ENCODE assay signal across 9 mouse cellular contexts in the genomic region with DNA sequence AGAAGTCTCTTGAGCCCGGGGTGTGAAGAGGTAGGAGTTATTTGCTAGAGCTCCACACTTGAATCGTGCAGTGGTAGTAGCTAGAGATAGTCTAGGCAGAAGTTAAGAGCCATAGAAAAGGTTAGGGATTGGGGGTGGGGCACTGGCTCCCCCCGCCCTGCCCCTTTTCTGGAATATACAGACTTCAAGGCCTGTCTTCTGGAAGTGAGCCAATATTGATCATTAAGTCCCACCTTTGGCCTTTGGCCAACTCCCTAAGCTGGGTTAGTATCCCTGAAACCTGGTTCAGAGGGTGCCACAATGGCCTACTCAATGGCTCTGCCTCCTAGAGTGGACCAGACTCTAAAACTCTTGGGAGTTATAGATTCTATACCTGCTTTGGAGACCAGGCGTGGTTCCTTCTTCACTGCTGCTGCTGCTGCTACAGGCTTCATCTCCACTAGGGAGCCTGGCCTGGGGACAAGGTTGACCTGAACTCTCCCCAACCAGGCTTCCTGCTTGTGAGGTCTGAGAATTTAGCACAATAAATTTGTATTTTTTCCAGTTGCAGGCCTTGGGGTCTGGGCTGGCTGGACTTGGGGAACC. TPM values are rescaled to one million over a fixed set of nuclear protein-coding genes. Genes with fewer than 3 reads are reported as not detected.
DNase-seq lines count a peak whose midpoint lies in the region; ATAC-seq and TF ChIP-seq lines count a peak whose summit lies in the region.
"Had no signal": no experiment of that assay in that cellular context is flagged by ENCODE, and none has a peak within 500 bp of the region (broad histone marks: within the 10 kb centered on the region; RNA-seq: fewer than 3 reads in every experiment).

No protein-coding gene starts in this region.

- no peak overlapping the region for H3K27ac ChIP-seq in hindbrain, embryonic 10.5 days
- H3K27ac ChIP-seq in hindbrain, postnatal 0 days = no peak overlapping the region
- peak overlapping the region; percentile 95 for H3K27ac ChIP-seq in brown adipose tissue, adult 24 weeks (replicated peaks; ENCODE audit: low read depth, low read length)
- no peak overlapping the region for H3K27ac ChIP-seq in forebrain, embryonic 16.5 days (ENCODE audit: low read length)
- H3K27ac ChIP-seq in limb, embryonic 12.5 days = no peak overlapping the region

- H3K4me3 ChIP-seq in hindbrain, embryonic 10.5 days = peak overlapping the region; percentile 41; the same call in 1 of the 2 replicates
- no peak overlapping the region for H3K4me3 ChIP-seq in hindbrain, postnatal 0 days (ENCODE audit: low read length)
- H3K4me3 ChIP-seq in brown adipose tissue, adult 24 weeks (ENCODE audit: insufficient read depth, low read depth, low read length) = peak overlapping the region; percentile 64
- H3K4me3 ChIP-seq in forebrain, embryonic 16.5 days (replicated peaks; ENCODE audit: low read length) = no peak overlapping the region
- H3K4me3 ChIP-seq in limb, embryonic 12.5 days (replicated peaks) = 0 out of 2 replicates have a peak overlapping the region, but pooled peaks have one; percentile 27

- H3K36me3 ChIP-seq in hindbrain, embryonic 10.5 days = no peaks in the 10 kb centered on the region
- H3K36me3 ChIP-seq in hindbrain, postnatal 0 days (ENCODE audit: insufficient read depth, low read length) = no peaks in the 10 kb centered on the region
- no peaks in the 10 kb centered on the region for H3K36me3 ChIP-seq in forebrain, embryonic 16.5 days (ENCODE audit: control insufficient read depth, insufficient read depth)
- no peaks in the 10 kb centered on the region for H3K36me3 ChIP-seq in limb, embryonic 12.5 days

- peaks cover 54% of the 10 kb centered on the region for H3K4me1 ChIP-seq in hindbrain, embryonic 10.5 days (replicated peaks)
- peaks cover 12% of the 10 kb centered on the region for H3K4me1 ChIP-seq in hindbrain, postnatal 0 days (ENCODE audit: insufficient read depth, low read length)
- H3K4me1 ChIP-seq in brown adipose tissue, adult 24 weeks (ENCODE audit: control insufficient read depth, insufficient read depth, insufficient read length, low read length) = peaks cover 3% of the 10 kb centered on the region; the same call in 1 of the 2 replicates
- H3K4me1 ChIP-seq in forebrain, embryonic 16.5 days (replicated peaks; ENCODE audit: control insufficient read depth, insufficient read depth, low read length) = peaks cover 36% of the 10 kb centered on the region
- peaks cover 39% of the 10 kb centered on the region for H3K4me1 ChIP-seq in limb, embryonic 12.5 days (replicated peaks)

- 85% methylated on average over 4 of the region's 4 CpGs for WGBS in hindbrain, embryonic 10.5 days
- WGBS in hindbrain, postnatal 0 days = 87% methylated on average over 4 of the region's 4 CpGs
- WGBS in forebrain, embryonic 16.5 days = 79% methylated on average over 4 of the region's 4 CpGs
- 89% methylated on average over 4 of the region's 4 CpGs for WGBS in limb, embryonic 12.5 days

- H3K4me2 ChIP-seq in hindbrain, postnatal 0 days (ENCODE audit: low read depth, low read length) = no peak overlapping the region
- H3K4me2 ChIP-seq in forebrain, embryonic 16.5 days (ENCODE audit: low read length) = peak overlapping the region; percentile 59; the same call in 1 of the 2 replicates
- peak overlapping the region; percentile 49 for H3K4me2 ChIP-seq in limb, embryonic 12.5 days

- peaks cover 88% of the 10 kb centered on the region for H3K27me3 ChIP-seq in hindbrain, embryonic 10.5 days (ENCODE audit: insufficient read depth, poor library complexity, severe bottlenecking)
- H3K27me3 ChIP-seq in hindbrain, postnatal 0 days (ENCODE audit: insufficient read depth, low read length) = 0 out of 2 replicates have a peak, but pooled peaks cover 6% of the 10 kb centered on the region
- peaks cover 28% of the 10 kb centered on the region for H3K27me3 ChIP-seq in forebrain, embryonic 16.5 days (replicated peaks; ENCODE audit: control insufficient read depth, insufficient read depth, low read length)
- H3K27me3 ChIP-seq in limb, embryonic 12.5 days = peaks cover 71% of the 10 kb centered on the region

- no peak for TF ChIP-seq CTCF in hindbrain, postnatal 0 days (IDR thresholded peaks at IDR 0.05; ENCODE audit: low read depth)

- no peak for ATAC-seq in hindbrain, postnatal 0 days
- no peak for ATAC-seq in forebrain, embryonic 16.5 days
- ATAC-seq in limb, embryonic 12.5 days (ENCODE audit: insufficient number of reproducible peaks, insufficient read depth, low FRiP score, low TSS enrichment, low read depth) = no peak

- no peak for DNase-seq in hindbrain, embryonic 10.5 days (ENCODE audit: low spot score)
- DNase-seq in hindbrain, postnatal 0 days (ENCODE audit: low spot score) = no peak
- no peak for DNase-seq in ovary, adult 18-20 months (ENCODE audit: low spot score)
- no peak for DNase-seq in Muller cell, postnatal 12 days (ENCODE audit: inconsistent ontology term)
- DNase-seq in urinary bladder, postnatal 14 days (ENCODE audit: low spot score) = no peak

- H3K9ac ChIP-seq in hindbrain, postnatal 0 days (replicated peaks; ENCODE audit: low read length) = no peak overlapping the region
- H3K9ac ChIP-seq in forebrain, embryonic 16.5 days (replicated peaks; ENCODE audit: low read depth, low read length) = no peak overlapping the region
- no peak overlapping the region for H3K9ac ChIP-seq in limb, embryonic 12.5 days (replicated peaks)

- H3K9me3 ChIP-seq in hindbrain, embryonic 10.5 days = no peaks in the 10 kb centered on the region
- no peaks in the 10 kb centered on the region for H3K9me3 ChIP-seq in hindbrain, postnatal 0 days (ENCODE audit: low read length)
- H3K9me3 ChIP-seq in forebrain, embryonic 16.5 days (ENCODE audit: control insufficient read depth, low read length) = no peaks in the 10 kb centered on the region
- no peaks in the 10 kb centered on the region for H3K9me3 ChIP-seq in limb, embryonic 12.5 days

RNA-seq across cellular contexts. Expression of a gene that starts 1.8 kb away (rescaled TPM):
- 5.5 and 5.6 TPM in 2 replicates for polyA plus RNA-seq in hindbrain, embryonic 10.5 days (2016; fragmentation: Nextera tagmentation; extraction: Ambion mirVana)
- total RNA-seq in hindbrain, postnatal 0 days (2014; rRNA removed) = 4.9 and 5.0 TPM in 2 replicates
- polyA plus RNA-seq in hindbrain, postnatal 0 days (2015; fragmentation: Nextera tagmentation; extraction: Ambion mirVana) = 2.4 and 2.7 TPM in 2 replicates
- 7.0 and 13.4 TPM in 2 replicates for polyA plus RNA-seq in brown adipose tissue, adult 24 weeks (2012; ENCODE audit: insufficient read depth, insufficient read length, missing spikeins)
- polyA plus RNA-seq in forebrain, embryonic 16.5 days (2015; fragmentation: Nextera tagmentation; extraction: Ambion mirVana) = 6.9 and 8.1 TPM in 2 replicates
- polyA plus RNA-seq in limb, embryonic 12.5 days (2016; fragmentation: Nextera tagmentation; extraction: Ambion mirVana) = 7.1 and 8.2 TPM in 2 replicates
- total RNA-seq: MEL had no signal

RNA-seq across cellular contexts. Expression of a gene that starts 6.9 kb away (rescaled TPM):
- 15.7 and 18.0 TPM in 2 replicates for polyA plus RNA-seq in hindbrain, embryonic 10.5 days (2016; fragmentation: Nextera tagmentation; extraction: Ambion mirVana)
- total RNA-seq in hindbrain, postnatal 0 days (2014; rRNA removed) = 15.3 and 17.2 TPM in 2 replicates
- polyA plus RNA-seq in hindbrain, postnatal 0 days (2015; fragmentation: Nextera tagmentation; extraction: Ambion mirVana) = 9.4 and 10.8 TPM in 2 replicates
- polyA plus RNA-seq in brown adipose tissue, adult 24 weeks (2012; ENCODE audit: insufficient read depth, insufficient read length, missing spikeins) = 0.67 and 2.2 TPM in 2 replicates
- 13.2 and 14.8 TPM in 2 replicates for polyA plus RNA-seq in forebrain, embryonic 16.5 days (2015; fragmentation: Nextera tagmentation; extraction: Ambion mirVana)
- polyA plus RNA-seq in limb, embryonic 12.5 days (2016; fragmentation: Nextera tagmentation; extraction: Ambion mirVana) = 16.1 and 18.5 TPM in 2 replicates

RNA-seq across cellular contexts. Expression of a gene that starts 10.0 kb away (rescaled TPM):
- 240 and 261 TPM in 2 replicates for polyA plus RNA-seq in hindbrain, embryonic 10.5 days (2016; fragmentation: Nextera tagmentation; extraction: Ambion mirVana)
- total RNA-seq in hindbrain, postnatal 0 days (2014; rRNA removed) = 61.6 and 96.0 TPM in 2 replicates
- 172 and 185 TPM in 2 replicates for polyA plus RNA-seq in hindbrain, postnatal 0 days (2015; fragmentation: Nextera tagmentation; extraction: Ambion mirVana)
- polyA plus RNA-seq in brown adipose tissue, adult 24 weeks (2012; ENCODE audit: insufficient read depth, insufficient read length, missing spikeins) = 28.7 and 40.6 TPM in 2 replicates
- 174 and 180 TPM in 2 replicates for polyA plus RNA-seq in forebrain, embryonic 16.5 days (2015; fragmentation: Nextera tagmentation; extraction: Ambion mirVana)
- polyA plus RNA-seq in limb, embryonic 12.5 days (2016; fragmentation: Nextera tagmentation; extraction: Ambion mirVana) = 215 and 222 TPM in 2 replicates

RNA-seq across cellular contexts. Expression of a gene that starts 11.9 kb away (rescaled TPM):
- 10.0 and 14.5 TPM in 2 replicates for polyA plus RNA-seq in hindbrain, embryonic 10.5 days (2016; fragmentation: Nextera tagmentation; extraction: Ambion mirVana)
- 1.9 and 2.8 TPM in 2 replicates for total RNA-seq in hindbrain, postnatal 0 days (2014; rRNA removed)
- polyA plus RNA-seq in hindbrain, postnatal 0 days (2015; fragmentation: Nextera tagmentation; extraction: Ambion mirVana) = 14.2 and 15.2 TPM in 2 replicates
- 4.0 and 4.8 TPM in 2 replicates for polyA plus RNA-seq in brown adipose tissue, adult 24 weeks (2012; ENCODE audit: insufficient read depth, insufficient read length, missing spikeins)
- 13.2 and 14.6 TPM in 2 replicates for polyA plus RNA-seq in forebrain, embryonic 16.5 days (2015; fragmentation: Nextera tagmentation; extraction: Ambion mirVana)
- polyA plus RNA-seq in limb, embryonic 12.5 days (2016; fragmentation: Nextera tagmentation; extraction: Ambion mirVana) = 9.9 and 10.4 TPM in 2 replicates

RNA-seq across cellular contexts. Expression of a gene that starts 11.9 kb away (rescaled TPM):
- 125 and 171 TPM in 2 replicates for polyA plus RNA-seq in hindbrain, embryonic 10.5 days (2016; fragmentation: Nextera tagmentation; extraction: Ambion mirVana)
- total RNA-seq in hindbrain, postnatal 0 days (2014; rRNA removed) = 85.4 and 88.6 TPM in 2 replicates
- polyA plus RNA-seq in hindbrain, postnatal 0 days (2015; fragmentation: Nextera tagmentation; extraction: Ambion mirVana) = 597 and 610 TPM in 2 replicates
- 214 and 232 TPM in 2 replicates for polyA plus RNA-seq in brown adipose tissue, adult 24 weeks (2012; ENCODE audit: insufficient read depth, insufficient read length, missing spikeins)
- polyA plus RNA-seq in forebrain, embryonic 16.5 days (2015; fragmentation: Nextera tagmentation; extraction: Ambion mirVana) = 287 and 291 TPM in 2 replicates
- polyA plus RNA-seq in limb, embryonic 12.5 days (2016; fragmentation: Nextera tagmentation; extraction: Ambion mirVana) = 117 and 118 TPM in 2 replicates

Comparison
In these comparisons a context has a peak if more than half of its experiments do, and no peak if none do; other contexts are left out.
1. H3K4me3 ChIP-seq: peak in hindbrain, embryonic 10.5 days (single experiment), brown adipose tissue, adult 24 weeks (single experiment) and limb, embryonic 12.5 days (single experiment); none in hindbrain, postnatal 0 days (single experiment) and forebrain, embryonic 16.5 days (single experiment).